ENCODE assay signal across 12 mouse cellular contexts in the genomic region with DNA sequence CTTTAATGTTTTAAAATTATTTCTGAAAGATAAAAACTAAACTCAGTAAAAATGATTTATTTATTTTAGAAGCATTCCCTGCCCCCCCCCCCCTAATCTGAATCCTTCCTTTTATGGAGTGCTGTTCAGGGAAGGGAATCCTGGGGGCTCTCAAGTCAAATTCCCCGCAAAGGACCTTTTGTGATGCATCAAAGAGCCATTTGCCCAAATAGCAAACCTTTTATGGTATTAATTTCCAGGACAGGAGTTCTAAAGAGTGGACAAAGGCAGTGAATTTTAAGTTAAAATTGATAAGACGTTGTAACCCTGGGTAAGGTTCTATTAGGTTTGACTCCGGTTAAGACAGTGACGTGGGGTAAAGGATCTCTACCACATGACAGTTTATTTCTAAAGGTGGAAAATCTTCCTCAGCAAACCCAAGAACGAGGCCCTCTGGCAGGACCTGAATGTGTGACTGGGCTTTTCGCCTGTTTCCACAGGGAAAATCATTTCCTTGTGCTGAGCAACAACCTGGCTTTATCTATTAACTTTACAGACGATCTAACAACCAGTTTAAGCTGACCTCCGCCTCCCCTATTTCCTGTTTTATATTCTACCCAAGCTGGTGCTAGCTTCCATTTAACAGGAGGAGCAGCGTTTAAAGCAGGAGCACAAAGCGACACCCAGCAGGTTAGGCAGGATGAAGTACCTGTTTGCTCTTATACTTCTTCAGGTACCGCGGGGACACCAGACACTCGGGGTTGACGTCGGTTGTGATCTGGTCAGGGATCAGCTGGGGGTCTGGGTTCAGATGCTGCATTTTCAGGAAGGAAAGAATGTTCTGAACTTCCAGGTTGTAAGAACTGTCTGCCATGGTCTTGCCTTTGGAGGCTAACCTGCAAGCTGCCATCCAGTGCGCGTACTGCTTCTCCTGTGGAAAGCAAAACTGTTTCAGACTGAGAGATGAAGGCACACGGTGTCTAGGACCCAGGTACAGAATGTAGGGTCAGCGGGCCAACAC. TPM values are rescaled to one million over a fixed set of nuclear protein-coding genes. Genes with fewer than 3 reads are reported as not detected.
DNase-seq lines count a peak whose midpoint lies in the region; ATAC-seq lines count a peak whose summit lies in the region.
"Had no signal": no experiment of that assay in that cellular context is flagged by ENCODE, and none has a peak within 500 bp of the region (broad histone marks: within the 10 kb centered on the region; RNA-seq: fewer than 3 reads in every experiment).

No protein-coding gene starts in this region.

- DNase-seq in heart, adult 8-10 months (ENCODE audit: low spot score) = no peak
- no peak for DNase-seq in lung, postnatal 14 days
- DNase-seq in left cerebral cortex, postnatal 36 days (ENCODE audit: low spot score in 2 of 2) = no peak
- DNase-seq in thymus, postnatal 10 days (ENCODE audit: low spot score in 2 of 2) = no peak
- DNase-seq: cerebellum, adult 2 months had no signal

- peak overlapping the region; percentile 19 for H3K4me2 ChIP-seq in heart, embryonic 14.5 days (ENCODE audit: low read length)
- H3K4me2 ChIP-seq in lung, embryonic 16.5 days (ENCODE audit: low read depth, low read length) = no peak overlapping the region
- H3K4me2 ChIP-seq in embryonic facial prominence, embryonic 13.5 days = no peak overlapping the region
- no peak overlapping the region for H3K4me2 ChIP-seq in liver, embryonic 15.5 days
- H3K4me2 ChIP-seq: embryonic facial prominence, embryonic 12.5 days had no signal

- 62% methylated on average over 19 of the region's 19 CpGs for WGBS in heart, embryonic 14.5 days
- WGBS in lung, embryonic 16.5 days = 53% methylated on average over 19 of the region's 19 CpGs
- 62% methylated on average over 19 of the region's 19 CpGs for WGBS in embryonic facial prominence, embryonic 13.5 days
- WGBS in liver, embryonic 15.5 days (ENCODE audit: insufficient replicate concordance) = 69% methylated on average over 19 of the region's 19 CpGs

- no peak for ATAC-seq in heart, embryonic 14.5 days (ENCODE audit: insufficient number of reproducible peaks, insufficient read depth, low FRiP score, low read depth)
- peak; percentile 35 for ATAC-seq in lung, embryonic 16.5 days (ENCODE audit: low read depth)
- no peak for ATAC-seq in embryonic facial prominence, embryonic 13.5 days (ENCODE audit: insufficient number of reproducible peaks, insufficient read depth, low FRiP score, low TSS enrichment, low read depth)
- ATAC-seq in liver, embryonic 15.5 days (ENCODE audit: insufficient read depth) = no peak
- ATAC-seq: CD4-positive, CD25-positive, alpha-beta regulatory T cell, adult 4 months; forebrain, embryonic 16.5 days had no signal

- no peaks in the 10 kb centered on the region for H3K27me3 ChIP-seq in heart, embryonic 14.5 days (ENCODE audit: control insufficient read depth, insufficient read depth, low read length)
- no peaks in the 10 kb centered on the region for H3K27me3 ChIP-seq in lung, embryonic 16.5 days (ENCODE audit: control insufficient read depth, insufficient read depth, low read depth, low read length)
- H3K27me3 ChIP-seq in embryonic facial prominence, embryonic 13.5 days = no peaks in the 10 kb centered on the region
- no peaks in the 10 kb centered on the region for H3K27me3 ChIP-seq in liver, embryonic 15.5 days
- H3K27me3 ChIP-seq: embryonic facial prominence, embryonic 12.5 days had no signal

- peaks cover 93% of the 10 kb centered on the region for H3K36me3 ChIP-seq in heart, embryonic 14.5 days (ENCODE audit: control insufficient read depth, insufficient read depth, low read length)
- H3K36me3 ChIP-seq in lung, embryonic 16.5 days (ENCODE audit: control insufficient read depth, insufficient read depth, low read length) = peaks cover 56% of the 10 kb centered on the region
- H3K36me3 ChIP-seq in embryonic facial prominence, embryonic 13.5 days = peaks cover 81% of the 10 kb centered on the region
- H3K36me3 ChIP-seq in liver, embryonic 15.5 days (replicated peaks) = peaks cover 14% of the 10 kb centered on the region

- peaks cover 4 to 22% of the 10 kb centered on the region in 2 experiments for H3K4me1 ChIP-seq in heart, embryonic 14.5 days (ENCODE audit: control insufficient read depth in 2 of 2, insufficient read depth in 2 of 2, low read length in 2 of 2)
- peaks cover 18% of the 10 kb centered on the region for H3K4me1 ChIP-seq in lung, embryonic 16.5 days (replicated peaks; ENCODE audit: control insufficient read depth, insufficient read depth, low read length)
- peaks cover 22% of the 10 kb centered on the region for H3K4me1 ChIP-seq in embryonic facial prominence, embryonic 13.5 days
- H3K4me1 ChIP-seq in liver, embryonic 15.5 days (replicated peaks) = no peaks in the 10 kb centered on the region

- H3K4me3 ChIP-seq in heart, embryonic 14.5 days (ENCODE audit: control insufficient read depth in 1 of 2, insufficient read depth in 1 of 2, low read depth in 1 of 2, low read length in 2 of 2) = no peak overlapping the region
- no peak overlapping the region for H3K4me3 ChIP-seq in lung, embryonic 16.5 days (ENCODE audit: low read length)
- H3K4me3 ChIP-seq in embryonic facial prominence, embryonic 13.5 days = no peak overlapping the region
- no peak overlapping the region for H3K4me3 ChIP-seq in liver, embryonic 15.5 days (replicated peaks)
- H3K4me3 ChIP-seq: embryonic facial prominence, embryonic 12.5 days had no signal

- peak overlapping the region; percentile 30; the same call in 1 of the 2 replicates for H3K9ac ChIP-seq in heart, embryonic 14.5 days (ENCODE audit: low read length)
- peak overlapping the region; percentile 29; the same call in 1 of the 2 replicates for H3K9ac ChIP-seq in lung, embryonic 16.5 days (ENCODE audit: low read length)
- H3K9ac ChIP-seq in embryonic facial prominence, embryonic 13.5 days = 0 out of 2 replicates have a peak overlapping the region, but pooled peaks have one; percentile 32
- no peak overlapping the region for H3K9ac ChIP-seq in liver, embryonic 15.5 days
- H3K9ac ChIP-seq: embryonic facial prominence, embryonic 12.5 days had no signal

- peak overlapping the region; percentile 51 to 81 for H3K27ac ChIP-seq in heart, embryonic 14.5 days (replicated peaks in 1 of 2; ENCODE audit: control insufficient read depth in 1 of 2, insufficient read depth in 1 of 2, low read depth in 2 of 2, low read length in 2 of 2)
- H3K27ac ChIP-seq in lung, embryonic 16.5 days (ENCODE audit: low read length) = peak overlapping the region; percentile 76
- H3K27ac ChIP-seq in embryonic facial prominence, embryonic 13.5 days = peak overlapping the region; percentile 33
- 0 out of 2 replicates have a peak overlapping the region, but pooled peaks have one; percentile 34 for H3K27ac ChIP-seq in liver, embryonic 15.5 days (replicated peaks)

- peaks cover 1% of the 10 kb centered on the region; the same call in 1 of the 2 replicates for H3K9me3 ChIP-seq in heart, embryonic 14.5 days (ENCODE audit: control insufficient read depth, low read length)
- H3K9me3 ChIP-seq in lung, embryonic 16.5 days (ENCODE audit: control insufficient read depth, low read length) = no peaks in the 10 kb centered on the region; the same call in 1 of the 2 replicates
- no peaks in the 10 kb centered on the region for H3K9me3 ChIP-seq in embryonic facial prominence, embryonic 13.5 days
- H3K9me3 ChIP-seq in liver, embryonic 15.5 days (replicated peaks) = no peaks in the 10 kb centered on the region
- H3K9me3 ChIP-seq: embryonic facial prominence, embryonic 12.5 days had no signal

- intact Hi-C loops in left cerebral cortex, postnatal 36 days (cut with DNase I) = loop anchor here (5.0 kb wide), 2 partner anchors 63 to 138 kb away; no protein-coding TSS in a partner anchor

RNA-seq across cellular contexts. Expression of a gene that starts 59.6 kb away (rescaled TPM):
- polyA plus RNA-seq in heart, embryonic 14.5 days (2014; fragmentation: Nextera tagmentation; extraction: Ambion mirVana) = 22.6 and 23.9 TPM in 2 replicates
- total RNA-seq in heart, adult 8-10 months (2022) = 10 to 100 TPM; 11.5 to 13.3 (median 12.3) TPM
- polyA plus RNA-seq in lung, embryonic 16.5 days (2015; fragmentation: Nextera tagmentation; extraction: Ambion mirVana) = 43.6 and 45.4 TPM in 2 replicates
- 49.5 and 55.9 TPM in 2 replicates for polyA plus RNA-seq in embryonic facial prominence, embryonic 13.5 days (2015; fragmentation: Nextera tagmentation; extraction: Ambion mirVana)
- 25.2 and 30.2 TPM in 2 replicates for polyA plus RNA-seq in liver, embryonic 15.5 days (2015; fragmentation: Nextera tagmentation; extraction: Ambion mirVana)
- 10 to 100 TPM; 14.3 to 14.6 TPM for total RNA-seq in left cerebral cortex, postnatal 36 days (2021)
